Mouse (Mus musculus): ENCODE data around the gene A3galt2. TPM values are rescaled to one million over a fixed set of nuclear protein-coding genes. Genes with fewer than 3 reads are reported as not detected.

The A3galt2 gene
- total RNA-seq, 2 experiments from 2014 or later, result 0.13 TPM; not detected in 1

- no peak for DNase-seq
Observed at GRCm38 (mm10) chr4:128795596-128795995, 40.4 kb downstream of the A3galt2 start.

DNA sequence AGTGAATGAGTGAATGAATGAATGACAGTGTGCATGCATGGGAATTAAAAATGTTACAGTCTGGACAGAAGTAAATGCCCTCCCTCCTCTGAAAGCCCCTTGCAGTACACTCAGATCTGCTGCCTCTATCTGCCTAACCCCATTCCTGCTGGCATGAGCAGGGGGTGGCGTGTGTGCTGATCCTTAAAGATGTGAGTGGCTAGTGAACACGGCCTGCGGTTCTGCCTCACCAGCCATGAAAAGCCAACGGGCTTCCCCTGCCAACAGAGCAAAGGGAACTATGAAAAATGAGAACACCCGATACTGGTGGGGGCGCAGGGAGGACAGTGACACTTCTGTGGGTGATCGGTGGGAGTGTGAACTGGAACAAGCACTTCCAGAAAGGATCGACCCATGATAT, 41.6 kb downstream of the A3galt2 start:
- no peak for DNase-seq

GRCm38 (mm10) chr4:128801675-128802465, 46.7 kb downstream of the A3galt2 start:
- no peak for DNase-seq

- DNase-seq, result no peak
Observed at GRCm38 (mm10) chr4:128803569-128803968, 48.4 kb downstream of the A3galt2 start.

GRCm38 (mm10) chr4:128804426-128805149, 49.4 kb downstream of the A3galt2 start:
- DNase-seq, result no peak

- no peak for DNase-seq
Observed at GRCm38 (mm10) chr4:128805150-128806042, 50.2 kb downstream of the A3galt2 start.

- DNase-seq, result peak; percentile 36
Observed at GRCm38 (mm10) chr4:128806043-128806826, 51.1 kb downstream of the A3galt2 start, which contains the start of gene Zfp362. Zfp362 (minus strand) TSS chr4:128806045.

GRCm38 (mm10) chr4:128806827-128807179, 51.6 kb downstream of the A3galt2 start:
- DNase-seq, result peak; percentile 64

DNA sequence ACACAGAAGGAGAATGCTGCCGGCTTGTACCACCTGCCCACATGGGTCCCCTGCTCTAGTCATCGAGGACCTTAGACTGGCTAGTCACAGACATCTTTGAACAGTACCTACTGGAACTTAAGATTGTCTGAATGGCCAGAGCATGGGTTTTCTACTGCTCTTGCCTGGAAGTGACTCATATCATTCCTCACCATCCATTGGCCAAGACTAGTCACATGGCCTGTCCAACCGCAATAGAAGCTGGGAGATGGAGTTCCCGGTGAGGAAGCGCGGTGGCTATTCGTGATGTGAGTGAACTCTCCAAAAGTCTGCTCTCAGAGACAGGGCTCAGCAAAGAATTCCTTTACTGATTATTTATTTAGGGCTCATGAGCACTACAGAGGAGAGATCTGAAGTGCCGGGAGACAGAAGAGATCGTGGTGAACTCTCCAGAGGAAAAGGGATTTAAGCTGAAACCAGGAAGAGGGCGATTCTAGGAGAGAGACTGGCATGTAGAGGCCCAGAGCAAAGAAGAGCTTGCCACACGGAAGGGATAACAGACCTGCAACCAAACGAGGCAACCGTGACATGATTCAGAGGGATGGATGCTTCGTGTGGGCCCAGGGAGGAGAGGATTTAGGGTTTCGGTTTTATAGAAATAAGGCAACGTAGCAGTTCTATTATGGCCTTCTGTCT, 56.4 kb downstream of the A3galt2 start:
- DNase-seq, result peak; percentile 79

- no peak for DNase-seq
Observed at GRCm38 (mm10) chr4:128817011-128817410, 61.8 kb downstream of the A3galt2 start.

Other genes with a start within 250 kb of the A3galt2 start
- gene Zscan20, start 145.3 kb upstream of the A3galt2 start, total RNA-seq (2021), result 1 to 10 TPM; 2.9 TPM
- gene Tlr12, start 136.7 kb upstream of the A3galt2 start, total RNA-seq (2021), result not detected
- 10 to 100 TPM; 18.4 to 23.1 TPM for gene Phc2, start 100.7 kb upstream of the A3galt2 start, total RNA-seq (2021)
- gene Zfp362, start 50.7 kb downstream of the A3galt2 start, total RNA-seq (2021), result 10 to 100 TPM in 1 of 2 experiments, 1 to 10 TPM in 1; 9.9 to 10.5 TPM
- gene Trim62, start 128.2 kb downstream of the A3galt2 start, total RNA-seq (2021), result under 1 TPM; 0.59 to 0.88 TPM
- 1 to 10 TPM; 1.8 to 3.1 TPM for gene Azin2, start 207.1 kb downstream of the A3galt2 start, total RNA-seq (2021)
- gene Ak2, start 236.6 kb downstream of the A3galt2 start, total RNA-seq (2021), result 10 to 100 TPM; 27.4 to 36.0 TPM

Measured in gastrocnemius, postnatal 25 days (tissue).